Mouse (Mus musculus) leukemia stem cell, adult 10-12 weeks (primary cell): Measurements from ENCODE around the gene Pds5b. TPM values are rescaled to one million over a fixed set of nuclear protein-coding genes. Genes with fewer than 3 reads are reported as not detected.

Source experiments
- polyA plus RNA-seq: library from polyadenylated mRNA; stranded (reverse); fragments of >175 nt; gene quantifications from 2 replicates; pipeline ENCODE4 v1.2.3, GENCODE M21; 2012; ENCODE audit warnings: low replicate concordance

The Pds5b gene
- 1.1 and 3.2 TPM in 2 replicates for polyA plus RNA-seq

GRCm38 (mm10) chr5:150673153-150673835, at the start of gene Pds5b:
Pds5b (plus strand) TSS chr5:150673739.

GRCm38 (mm10) chr5:150666133-150666739, 7.3 kb upstream of the Pds5b start, which contains the start of gene N4bp2l2:
N4bp2l2 (minus strand) TSS chr5:150666183.

Other genes with a start within 250 kb of the Pds5b start
- gene Zar1l, start 155.6 kb upstream of the Pds5b start, polyA plus RNA-seq, result not detected in 2 replicates
- 22.8 and 26.8 TPM in 2 replicates for gene Brca2, start 151.1 kb upstream of the Pds5b start, polyA plus RNA-seq
- 12.0 and 15.6 TPM in 2 replicates for gene N4bp2l1, start 76.6 kb upstream of the Pds5b start, polyA plus RNA-seq
- gene N4bp2l2, start 7.6 kb upstream of the Pds5b start, polyA plus RNA-seq, result 16.5 and 29.6 TPM in 2 replicates